Mouse (Mus musculus) midbrain, embryonic 16.5 days (tissue): ENCODE results near the gene Tekt4. TPM values are rescaled to one million over a fixed set of nuclear protein-coding genes. Genes with fewer than 3 reads are reported as not detected.

Experiments used
- ATAC-seq: fragments of 200-750 bp; cut with Nextera tagmentation; 2 replicates; pipeline ENCODE4 v1.8.0; 2017; ENCODE audit warnings: moderate TSS enrichment
- H3K27ac ChIP-seq: fragments of 300-500 bp; sonication (generic); 2 replicates; pipeline ENCODE4 v1.5.1; 2014; ENCODE audit warnings: mild to moderate bottlenecking, low read length, mixed read lengths
- H3K27me3 ChIP-seq: fragments of 300-500 bp; sonication (generic); 2 replicates; pipeline ENCODE4 v1.6.1; 2014; ENCODE audit warnings: low read depth, low read length, mixed read lengths; ENCODE audit not compliant: control insufficient read depth, insufficient read depth
- H3K36me3 ChIP-seq: fragments of 300-500 bp; sonication (generic); 2 replicates; pipeline ENCODE4 v1.6.1; 2014; ENCODE audit warnings: mild to moderate bottlenecking, low read length, moderate library complexity, mixed read lengths; ENCODE audit not compliant: control insufficient read depth, insufficient read depth
- H3K4me1 ChIP-seq: fragments of 300-500 bp; sonication (generic); 2 replicates; pipeline ENCODE4 v1.6.1; 2014; ENCODE audit warnings: mild to moderate bottlenecking, low read length, mixed read lengths; ENCODE audit not compliant: control insufficient read depth, insufficient read depth
- H3K4me2 ChIP-seq: fragments of 300-500 bp; sonication (generic); 2 replicates; pipeline ENCODE4 v1.6.1; 2014; ENCODE audit warnings: mild to moderate bottlenecking, low read length, mixed read lengths
- H3K4me3 ChIP-seq: fragments of 300-500 bp; sonication (generic); 2 replicates; pipeline ENCODE4 v1.5.1; 2014; ENCODE audit warnings: low read depth, mild to moderate bottlenecking, low read length, moderate library complexity, mixed read lengths
- H3K9ac ChIP-seq: fragments of 300-500 bp; sonication (generic); 2 replicates; pipeline ENCODE4 v1.6.1; 2014; ENCODE audit warnings: low read depth, low read length, mixed read lengths
- H3K9me3 ChIP-seq: fragments of 300-500 bp; sonication (generic); replicated peaks from 2 replicates; pipeline ENCODE4 v1.6.1; 2014; ENCODE audit warnings: mild to moderate bottlenecking, low read length, mixed read lengths; ENCODE audit not compliant: control insufficient read depth, poor library complexity, severe bottlenecking
- WGBS: fragments of 180-500 bp; shearing (Covaris S2); extraction: QIAGEN DNeasy Blood & Tissue Kit; methylation state at CpG from one replicate; pipeline ENCODE4 v1.1.7; 2014; 5-methylcytosine and 5-hydroxymethylcytosine counted together
- polyA plus RNA-seq: library from polyadenylated mRNA; unstranded; fragments of >200 nt; fragmentation: Nextera tagmentation; extraction: Ambion mirVana; gene quantifications from 2 replicates; pipeline ENCODE4 v1.2.1, GENCODE M21; 2015

The Tekt4 gene
- 1.5 TPM in 2 replicates for polyA plus RNA-seq

GRCm38 (mm10) chr17:25454272-25454671, at the start of gene Tekt4:
TSS of gene Tekt4 (plus strand) at chr17:25454615.
- 30% methylated on average over 2 of the region's 2 CpGs for WGBS
- Histone ChIP-seq H3K9me3 (no peaks in the 10 kb centered on the region), H3K9ac (no peak within 1 kb of the TSS), H3K27ac (no peak within 1 kb of the TSS), H3K36me3 (no peaks in the 10 kb centered on the region), H3K4me2 (no peak within 1 kb of the TSS), H3K4me1 (peaks cover 6% of the 10 kb centered on the region), H3K27me3 (no peaks in the 10 kb centered on the region), H3K4me3 (no peak within 1 kb of the TSS)
- no peak for ATAC-seq

GRCm38 (mm10) chr17:25405224-25405895, 49.1 kb upstream of the Tekt4 start:
- no peak overlapping the region for H3K4me3 ChIP-seq
- no peak overlapping the region; the same call in 1 of the 2 replicates for H3K9ac ChIP-seq
- peaks cover 57% of the 10 kb centered on the region for H3K4me1 ChIP-seq
- H3K27me3 ChIP-seq, result no peaks in the 10 kb centered on the region
- H3K9me3 ChIP-seq, result no peaks in the 10 kb centered on the region
- 0 out of 2 replicates have a peak, but pooled peaks have one; percentile 23 for ATAC-seq
- no peaks in the 10 kb centered on the region for H3K36me3 ChIP-seq
- no peak overlapping the region for H3K4me2 ChIP-seq
- peak overlapping the region; percentile 70 for H3K27ac ChIP-seq
- WGBS, result 9% methylated on average over 10 of the region's 10 CpGs

DNA sequence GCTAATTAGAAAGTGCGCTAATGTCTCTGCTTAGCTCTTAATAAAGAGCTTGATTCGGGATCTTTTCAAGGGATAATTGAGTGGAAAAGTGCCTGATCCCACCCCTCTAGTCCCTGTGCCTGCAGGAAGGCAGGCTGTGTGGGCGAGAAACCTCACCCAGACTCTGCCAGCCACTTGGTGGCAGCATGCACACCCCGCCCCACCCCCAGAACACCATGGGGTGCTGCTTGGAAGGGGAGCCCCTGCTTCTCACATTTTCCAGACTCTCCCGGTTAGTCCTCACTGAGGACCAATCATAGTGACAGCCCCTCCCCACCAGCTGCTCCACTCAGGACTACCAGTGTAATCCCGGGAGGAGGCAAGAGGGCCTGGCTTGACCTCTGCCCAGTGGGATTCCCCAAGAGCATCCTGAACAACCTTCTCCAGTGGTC, 48.4 kb upstream of the Tekt4 start:
- H3K9me3 ChIP-seq, result no peaks in the 10 kb centered on the region
- no peak for ATAC-seq
- no peak overlapping the region; the same call in 1 of the 2 replicates for H3K9ac ChIP-seq
- H3K4me1 ChIP-seq, result peaks cover 64% of the 10 kb centered on the region
- WGBS, result 6% methylated on average over 6 of the region's 6 CpGs
- no peak overlapping the region; the same call in 1 of the 2 replicates for H3K27ac ChIP-seq
- H3K4me3 ChIP-seq, result no peak overlapping the region
- no peak overlapping the region for H3K4me2 ChIP-seq
- H3K27me3 ChIP-seq, result no peaks in the 10 kb centered on the region
- H3K36me3 ChIP-seq, result no peaks in the 10 kb centered on the region

DNA sequence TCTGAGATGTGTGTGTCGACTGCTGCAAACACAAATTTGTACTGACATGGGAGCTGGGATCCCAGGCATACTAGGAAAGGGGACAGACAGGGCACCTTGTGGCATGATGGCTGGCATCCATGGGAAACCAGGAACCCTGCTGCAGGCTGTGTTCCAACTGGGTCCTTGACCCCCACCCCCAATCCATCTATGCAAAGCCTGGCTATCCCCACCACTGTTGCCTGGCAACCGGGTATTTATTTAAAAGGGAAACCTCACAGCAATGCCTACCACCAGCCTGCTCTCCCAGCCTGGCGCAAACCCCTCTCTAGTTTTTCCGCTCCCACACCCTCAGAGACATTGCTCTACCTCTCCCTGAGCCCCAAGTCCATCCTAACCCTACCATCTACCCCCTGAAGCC, 47.1 kb upstream of the Tekt4 start:
- H3K36me3 ChIP-seq, result no peaks in the 10 kb centered on the region
- H3K4me2 ChIP-seq, result peak overlapping the region; percentile 5; the same call in 1 of the 2 replicates
- H3K27ac ChIP-seq, result peak overlapping the region; percentile 67
- peaks cover 68% of the 10 kb centered on the region for H3K4me1 ChIP-seq
- no peaks in the 10 kb centered on the region for H3K27me3 ChIP-seq
- H3K4me3 ChIP-seq, result no peak overlapping the region
- 38% methylated on average over 4 of the region's 4 CpGs for WGBS
- H3K9ac ChIP-seq, result peak overlapping the region; percentile 35
- no peaks in the 10 kb centered on the region for H3K9me3 ChIP-seq
- ATAC-seq, result no peak

GRCm38 (mm10) chr17:25408302-25408999, 46.0 kb upstream of the Tekt4 start:
- H3K9ac ChIP-seq, result no peak overlapping the region
- no peak overlapping the region for H3K4me2 ChIP-seq
- 79% methylated on average over 7 of the region's 7 CpGs for WGBS
- H3K36me3 ChIP-seq, result no peaks in the 10 kb centered on the region
- ATAC-seq, result no peak
- H3K4me1 ChIP-seq, result peaks cover 68% of the 10 kb centered on the region
- no peaks in the 10 kb centered on the region for H3K27me3 ChIP-seq
- H3K9me3 ChIP-seq, result no peaks in the 10 kb centered on the region
- H3K27ac ChIP-seq, result no peak overlapping the region
- H3K4me3 ChIP-seq, result no peak overlapping the region

DNA sequence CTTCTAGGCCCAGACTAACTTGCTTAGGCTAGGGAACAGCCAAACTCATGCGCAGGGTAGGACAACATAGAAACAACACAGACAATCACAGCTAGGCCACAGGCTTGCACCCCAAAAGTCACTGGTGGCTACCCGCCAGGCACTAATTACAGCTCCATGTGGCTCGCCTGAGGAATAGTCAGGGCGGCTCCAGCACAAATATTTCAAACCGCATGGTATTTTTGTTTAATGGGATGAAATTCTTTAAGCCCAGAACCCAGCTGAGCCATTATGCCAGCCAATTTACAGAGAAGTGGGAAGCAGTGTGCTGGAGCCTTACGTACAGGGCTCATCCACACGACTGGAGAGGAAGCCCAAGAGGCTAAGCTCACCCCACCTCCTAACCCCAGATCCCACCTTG, 44.8 kb upstream of the Tekt4 start:
- Histone ChIP-seq H3K27me3 (no peaks in the 10 kb centered on the region), H3K27ac (0 out of 2 replicates have a peak overlapping the region, but pooled peaks have one; percentile 13), H3K9me3 (no peaks in the 10 kb centered on the region), H3K9ac (peak overlapping the region; percentile 28; the same call in 1 of the 2 replicates), H3K4me3 (no peak overlapping the region), H3K36me3 (no peaks in the 10 kb centered on the region), H3K4me1 (peaks cover 57% of the 10 kb centered on the region), H3K4me2 (no peak overlapping the region)
- no peak for ATAC-seq
- 46% methylated on average over 7 of the region's 7 CpGs for WGBS

GRCm38 (mm10) chr17:25410180-25410579, 44.2 kb upstream of the Tekt4 start:
- Histone ChIP-seq H3K4me1 (peaks cover 55% of the 10 kb centered on the region), H3K4me3 (no peak overlapping the region), H3K4me2 (no peak overlapping the region), H3K27me3 (no peaks in the 10 kb centered on the region), H3K9ac (no peak overlapping the region), H3K9me3 (no peaks in the 10 kb centered on the region), H3K36me3 (no peaks in the 10 kb centered on the region), H3K27ac (no peak overlapping the region)
- 81% methylated on average over 6 of the region's 6 CpGs for WGBS
- no peak for ATAC-seq

- Histone ChIP-seq H3K9me3 (no peaks in the 10 kb centered on the region), H3K36me3 (no peaks in the 10 kb centered on the region), H3K27ac (peak overlapping the region; percentile 61; the same call in 1 of the 2 replicates), H3K4me1 (peaks cover 55% of the 10 kb centered on the region), H3K9ac (no peak overlapping the region), H3K4me3 (no peak overlapping the region), H3K27me3 (no peaks in the 10 kb centered on the region), H3K4me2 (no peak overlapping the region)
- WGBS, result 36% methylated on average over 7 of the region's 7 CpGs
- ATAC-seq, result no peak
These were observed 43.6 kb upstream of the Tekt4 start for GRCm38 (mm10) chr17:25410786-25411185.

DNA sequence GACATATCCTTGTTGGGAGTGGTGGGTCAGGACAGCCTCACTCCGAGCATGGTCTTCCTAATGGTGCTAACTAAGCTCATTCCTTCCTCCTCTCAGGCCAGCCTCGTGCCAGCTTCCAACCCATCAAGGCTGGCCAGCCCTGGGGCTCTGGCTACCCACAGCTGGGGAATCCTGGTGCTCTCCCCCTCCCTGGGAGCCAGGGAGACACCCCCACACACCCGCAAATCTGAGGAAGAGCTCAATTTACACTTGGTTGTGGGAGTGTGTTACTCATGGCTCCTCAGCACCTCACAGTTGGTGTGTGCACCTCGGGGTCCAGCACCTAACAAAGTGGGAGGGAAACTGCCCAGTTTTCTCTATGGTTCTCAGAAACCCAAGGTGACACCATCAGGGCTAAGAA, 43.2 kb upstream of the Tekt4 start:
- Histone ChIP-seq H3K4me2 (no peak overlapping the region), H3K9ac (0 out of 2 replicates have a peak overlapping the region, but pooled peaks have one; percentile 21), H3K4me1 (peaks cover 55% of the 10 kb centered on the region), H3K9me3 (no peaks in the 10 kb centered on the region), H3K4me3 (no peak overlapping the region), H3K36me3 (no peaks in the 10 kb centered on the region), H3K27me3 (no peaks in the 10 kb centered on the region), H3K27ac (peak overlapping the region; percentile 61; the same call in 1 of the 2 replicates)
- 62% methylated on average over 4 of the region's 4 CpGs for WGBS
- ATAC-seq, result no peak
